Mouse (Mus musculus) testis, adult 2 months (tissue): ENCODE data around the gene Eef1akmt1.

Source experiments
- CTCF ChIP-seq: fragments of 200-500 bp; IDR thresholded peaks from 2 replicates; pipeline ENCODE4 v1.5.1; 2012; ENCODE audit warnings: low read depth, mild to moderate bottlenecking, inconsistent platforms, low read length, moderate library complexity; ENCODE audit not compliant: control insufficient read depth, insufficient read depth, insufficient replicate concordance
- POLR2A ChIP-seq: fragments of 200-500 bp; IDR thresholded peaks from 2 replicates; pipeline ENCODE4 v1.6.1; 2012; ENCODE audit warnings: low read depth, mild to moderate bottlenecking, inconsistent platforms, low read length, moderate library complexity; ENCODE audit not compliant: control insufficient read depth

DNA sequence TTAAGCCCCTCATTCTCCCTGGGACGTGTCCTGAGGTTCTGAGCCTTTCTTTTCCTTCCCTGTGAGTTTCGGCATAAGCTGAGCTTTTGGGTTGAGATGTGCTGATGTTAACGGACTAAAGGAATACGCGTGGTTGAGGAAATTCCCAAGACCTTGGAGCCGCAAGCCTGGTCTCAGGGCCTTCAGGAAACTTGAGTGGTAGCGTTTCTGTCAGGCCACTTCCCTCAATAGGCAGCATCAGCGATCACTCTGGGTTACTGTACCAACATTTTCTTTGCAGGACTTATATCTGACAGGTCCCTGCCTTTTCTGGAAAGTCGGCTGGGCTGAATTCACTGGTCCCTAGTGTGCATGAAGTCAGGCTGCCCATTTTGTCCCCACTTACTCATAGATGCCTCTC, 34.6 kb downstream of the Eef1akmt1 start:
- TF ChIP-seq POLR2A = no peak
- TF ChIP-seq CTCF = no peak
